Mouse (Mus musculus): ENCODE data around the gene Spata31d1b. TPM values are rescaled to one million over a fixed set of nuclear protein-coding genes. Genes with fewer than 3 reads are reported as not detected.
"Not testable (repeated sequence)": the region's sequence is repeated elsewhere in the genome, so short reads cannot be mapped to it uniquely, and the experiment has no call there.

Gene Spata31d1b
- 0.04 TPM in 1 of 2 replicates, not detected in the other for polyA plus RNA-seq (2016; fragmentation: Nextera tagmentation; extraction: Ambion mirVana)

DNA sequence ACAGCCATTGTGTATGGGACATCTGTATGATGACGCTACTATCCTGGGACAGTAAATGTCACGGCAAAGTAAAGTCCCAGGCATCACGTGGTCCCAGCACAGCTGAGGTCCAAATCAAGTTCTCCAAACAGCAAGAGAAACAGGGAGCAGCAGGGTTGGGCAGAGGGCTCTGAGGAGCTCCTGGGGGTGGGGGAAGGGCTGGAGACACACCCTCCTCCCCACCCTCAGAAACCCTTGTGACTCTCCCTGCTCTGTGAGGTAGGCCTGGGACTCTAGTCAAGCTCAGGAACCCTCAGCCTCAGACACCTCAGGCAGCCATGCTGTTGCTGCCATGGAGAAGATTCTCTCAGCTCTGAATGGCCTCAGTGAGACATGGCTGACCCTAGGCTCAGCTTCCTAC lies at the start of gene Spata31d1b:
Spata31d1b (plus strand) TSS at position 301 of the 400 bp plus-strand sequence.
- H3K4me1 ChIP-seq (replicated peaks) = peaks cover 23% of the 10 kb centered on the region
- not testable (repeated sequence) for H3K27ac ChIP-seq; H3K36me3 ChIP-seq; DNase-seq (ENCODE audit: low spot score); H3K4me3 ChIP-seq; H3K9me3 ChIP-seq
- 73% methylated on average over 3 of the region's 3 CpGs for WGBS
- H3K27me3 ChIP-seq (ENCODE audit: insufficient read depth, poor library complexity, severe bottlenecking) = peaks cover 12% of the 10 kb centered on the region

DNA sequence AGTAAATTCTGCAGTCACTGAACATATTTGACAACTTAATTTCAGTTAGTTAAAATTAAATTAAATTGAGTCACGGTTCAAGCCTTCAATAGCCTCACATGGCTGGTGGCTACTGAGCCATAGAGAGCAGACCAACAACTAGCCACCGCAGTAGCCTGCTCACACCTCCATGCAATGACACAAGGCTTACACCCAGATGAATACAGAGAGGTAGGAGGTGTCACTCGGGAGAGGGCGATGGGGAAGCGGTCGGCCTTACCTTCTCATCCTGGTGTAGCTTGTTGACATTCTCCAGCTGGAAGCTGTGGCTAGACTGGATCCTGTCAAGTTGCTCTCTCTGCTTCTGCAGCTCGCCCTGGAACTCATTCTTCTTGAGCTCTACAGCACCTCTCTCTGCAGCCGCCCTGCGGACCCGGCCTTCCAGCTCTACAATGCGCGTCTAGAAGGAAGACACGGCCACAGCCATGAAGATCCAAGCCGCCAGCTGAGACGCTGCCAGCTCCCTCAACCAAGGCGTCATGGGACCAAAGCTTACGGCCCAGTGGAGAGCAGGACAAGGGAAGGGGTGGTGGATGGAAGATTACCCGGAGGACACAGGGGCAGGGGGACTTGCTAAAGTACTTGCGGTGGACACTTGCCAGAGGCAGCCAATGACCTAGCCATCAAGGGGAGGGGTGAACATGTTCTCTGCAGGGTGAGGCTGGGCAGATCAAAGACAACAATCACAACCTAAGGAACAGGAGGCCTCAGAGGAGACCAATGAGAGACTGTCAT lies 48.0 kb upstream of the Spata31d1b start:
- Histone ChIP-seq H3K27ac (no peak overlapping the region), H3K4me3 (no peak overlapping the region), H3K27me3 (ENCODE audit: insufficient read depth, poor library complexity, severe bottlenecking) (no peaks in the 10 kb centered on the region), H3K36me3 (peaks cover 96% of the 10 kb centered on the region), H3K9me3 (peaks cover under 1% of the 10 kb centered on the region; the same call in 1 of the 2 replicates), H3K4me1 (replicated peaks) (peaks cover 7% of the 10 kb centered on the region)
- no peak for DNase-seq (ENCODE audit: low spot score)
- WGBS = 94% methylated on average over 19 of the region's 19 CpGs

DNA sequence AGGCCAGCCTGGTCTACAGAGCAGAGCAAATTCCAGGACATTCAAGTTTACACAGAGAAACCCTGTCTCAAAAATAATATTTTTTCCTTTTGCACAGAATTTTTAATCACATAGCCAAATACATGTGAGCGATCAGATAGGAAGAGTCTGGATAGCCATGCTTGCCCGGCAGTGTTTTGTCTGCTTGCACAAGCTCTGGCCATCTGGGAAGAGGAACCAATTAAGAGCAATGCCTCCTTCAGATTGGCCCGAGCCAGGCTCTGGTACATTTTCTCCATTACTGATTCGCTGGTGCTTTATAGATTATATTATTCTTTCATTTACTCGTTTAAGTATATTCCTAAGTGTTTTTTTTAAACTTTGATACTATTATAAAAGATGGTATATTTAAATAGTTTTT lies 44.3 kb upstream of the Spata31d1b start:
- H3K27ac ChIP-seq = no peak overlapping the region
- peaks cover 86% of the 10 kb centered on the region for H3K36me3 ChIP-seq
- WGBS = 95% methylated on average over 5 of the region's 5 CpGs
- no peak for DNase-seq (ENCODE audit: low spot score)
- H3K27me3 ChIP-seq (ENCODE audit: insufficient read depth, poor library complexity, severe bottlenecking) = no peaks in the 10 kb centered on the region
- peaks cover 35% of the 10 kb centered on the region for H3K4me1 ChIP-seq (replicated peaks)
- no peaks in the 10 kb centered on the region for H3K9me3 ChIP-seq
- H3K4me3 ChIP-seq = no peak overlapping the region

DNA sequence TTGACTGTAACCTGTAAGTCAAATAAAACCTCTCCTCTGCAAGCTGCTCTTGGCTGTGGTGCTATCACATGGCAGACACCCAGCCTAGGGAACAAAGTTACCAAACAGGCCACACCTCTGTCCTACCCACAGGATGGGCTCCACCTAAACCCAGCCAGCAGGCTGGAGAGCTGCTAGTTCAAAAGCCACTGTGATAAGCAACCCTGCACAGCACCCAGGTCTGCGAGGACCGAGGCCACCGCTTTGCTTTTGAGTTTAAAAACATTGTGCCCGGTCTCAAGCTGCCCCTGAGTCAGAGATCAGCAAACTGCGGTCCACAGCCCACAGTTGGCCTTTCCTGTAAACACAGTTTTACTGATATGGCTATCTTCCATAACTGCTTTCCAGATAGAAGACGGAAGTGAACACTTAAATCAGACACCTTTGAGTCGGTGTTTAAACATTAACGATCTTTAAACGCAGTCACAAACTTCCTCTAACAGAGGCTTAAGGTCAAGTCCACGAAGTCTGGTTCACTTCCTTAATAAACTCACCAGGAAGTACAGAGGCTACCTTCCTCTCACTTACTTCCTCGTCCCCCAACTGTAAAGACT lies 43.5 kb upstream of the Spata31d1b start:
- Histone ChIP-seq H3K27ac (peak overlapping the region; percentile 20; the same call in 1 of the 2 replicates), H3K36me3 (peaks cover 78% of the 10 kb centered on the region)
- WGBS = 88% methylated on average over 11 of the region's 11 CpGs

DNA sequence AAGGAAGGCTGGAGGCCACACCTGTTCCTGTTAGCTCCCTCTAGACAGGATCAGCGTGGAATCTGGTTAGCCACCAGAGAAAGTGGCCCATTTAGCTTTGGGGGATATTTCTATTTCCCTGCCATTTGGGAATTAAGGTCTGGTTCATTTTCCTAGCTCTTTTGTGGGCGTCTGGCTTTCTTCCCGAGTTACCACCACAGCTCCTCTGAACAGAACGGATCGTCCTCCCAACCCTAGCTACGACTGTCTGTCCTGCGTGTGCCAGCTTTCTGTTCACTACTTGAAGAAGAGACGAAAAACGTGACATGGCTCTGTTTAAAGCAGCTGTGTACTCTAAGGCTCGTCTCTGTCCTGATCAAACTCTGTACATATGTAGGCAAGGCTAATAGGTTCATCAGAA lies 42.1 kb upstream of the Spata31d1b start:
- H3K27me3 ChIP-seq (ENCODE audit: insufficient read depth, poor library complexity, severe bottlenecking) = no peaks in the 10 kb centered on the region
- peaks cover 65% of the 10 kb centered on the region for H3K36me3 ChIP-seq
- H3K9me3 ChIP-seq = no peaks in the 10 kb centered on the region
- H3K4me3 ChIP-seq = no peak overlapping the region
- no peak for DNase-seq (ENCODE audit: low spot score)
- WGBS = 94% methylated on average over 10 of the region's 10 CpGs
- peaks cover 49% of the 10 kb centered on the region for H3K4me1 ChIP-seq (replicated peaks)
- H3K27ac ChIP-seq = no peak overlapping the region

More for the DNA sequence above, 43.5 kb upstream of the Spata31d1b start:
- peaks cover 42% of the 10 kb centered on the region for H3K4me1 ChIP-seq (replicated peaks)
- no peaks in the 10 kb centered on the region for H3K27me3 ChIP-seq (ENCODE audit: insufficient read depth, poor library complexity, severe bottlenecking)
- no peak for DNase-seq (ENCODE audit: low spot score)
- H3K4me3 ChIP-seq = no peak overlapping the region
- no peaks in the 10 kb centered on the region for H3K9me3 ChIP-seq

DNA sequence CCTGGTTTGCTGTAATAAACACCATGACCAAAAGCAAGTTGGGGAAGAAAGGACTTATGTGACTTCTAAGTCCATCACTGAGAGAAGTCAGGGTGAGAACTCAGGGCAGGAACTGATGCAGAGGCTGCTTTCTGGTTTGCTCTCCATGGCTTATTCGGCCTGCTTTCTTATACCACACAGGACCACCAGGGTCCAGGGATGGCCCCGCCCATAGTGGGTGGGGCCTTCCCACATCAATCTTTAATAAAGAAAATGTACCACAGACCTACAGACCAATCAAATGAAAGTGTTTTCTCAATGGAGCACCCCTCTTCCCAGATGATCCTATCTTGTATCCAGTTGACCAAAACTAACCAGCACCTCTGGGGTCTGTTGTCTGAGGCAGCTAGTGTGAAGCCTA lies 40.6 kb upstream of the Spata31d1b start:
- Histone ChIP-seq H3K27ac (peak overlapping the region; percentile 29; the same call in 1 of the 2 replicates), H3K27me3 (ENCODE audit: insufficient read depth, poor library complexity, severe bottlenecking) (no peaks in the 10 kb centered on the region), H3K9me3 (no peaks in the 10 kb centered on the region), H3K36me3 (peaks cover 49% of the 10 kb centered on the region), H3K4me3 (no peak overlapping the region), H3K4me1 (replicated peaks) (peaks cover 55% of the 10 kb centered on the region)
- DNase-seq (ENCODE audit: low spot score) = no peak
- WGBS = 63% methylated on average over 2 of the region's 2 CpGs

DNA sequence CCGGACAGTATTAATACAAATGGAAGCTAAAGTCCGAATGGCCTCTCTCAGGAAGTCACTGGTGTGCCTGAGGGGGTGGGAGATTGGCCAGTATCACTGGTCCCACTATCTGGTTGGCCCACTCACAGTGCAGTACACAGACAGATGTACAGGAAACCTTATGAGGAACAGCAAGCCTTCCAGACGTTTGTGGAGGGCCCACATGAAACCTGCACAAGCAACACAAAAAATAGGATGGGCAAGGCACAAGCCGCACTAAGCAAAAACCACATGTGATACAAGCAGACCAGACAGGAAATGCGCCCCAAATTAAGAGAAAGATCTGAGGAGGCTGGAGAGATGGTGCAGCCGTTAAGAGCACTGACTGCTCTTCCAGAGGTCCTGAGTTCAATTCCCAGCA lies 39.8 kb upstream of the Spata31d1b start:
- 78% methylated on average over 6 of the region's 6 CpGs for WGBS
- no peaks in the 10 kb centered on the region for H3K27me3 ChIP-seq (ENCODE audit: insufficient read depth, poor library complexity, severe bottlenecking)
- DNase-seq (ENCODE audit: low spot score) = no peak
- H3K9me3 ChIP-seq = no peaks in the 10 kb centered on the region
- peaks cover 42% of the 10 kb centered on the region for H3K36me3 ChIP-seq
- peak overlapping the region; percentile 60 for H3K27ac ChIP-seq
- H3K4me3 ChIP-seq = 0 out of 2 replicates have a peak overlapping the region, but pooled peaks have one; percentile 13
- H3K4me1 ChIP-seq (replicated peaks) = peaks cover 55% of the 10 kb centered on the region

DNA sequence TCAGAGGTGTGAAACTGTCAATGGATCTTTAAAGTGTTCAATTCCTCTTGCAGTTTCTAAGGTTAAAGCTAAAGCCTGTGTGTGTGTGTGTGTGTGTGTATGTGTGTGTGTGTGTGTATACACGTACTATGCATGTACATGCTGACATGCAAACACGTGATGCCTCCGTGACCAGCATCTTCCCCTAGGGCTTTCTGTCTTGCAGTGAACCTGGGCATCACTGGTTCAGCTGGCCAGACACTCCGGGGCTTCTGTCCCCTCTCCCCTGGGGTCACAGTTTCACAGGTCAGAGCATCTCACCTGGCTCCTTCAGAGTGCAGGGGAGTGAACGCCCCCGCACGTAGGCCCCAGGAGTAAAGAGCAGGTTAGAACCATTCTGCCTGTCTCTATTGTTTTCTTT lies 38.5 kb upstream of the Spata31d1b start:
- H3K27me3 ChIP-seq (ENCODE audit: insufficient read depth, poor library complexity, severe bottlenecking) = no peaks in the 10 kb centered on the region
- WGBS = 28% methylated on average over 7 of the region's 7 CpGs
- H3K27ac ChIP-seq = peak overlapping the region; percentile 99
- DNase-seq (ENCODE audit: low spot score) = no peak
- H3K9me3 ChIP-seq = no peaks in the 10 kb centered on the region
- peak overlapping the region; percentile 72 for H3K4me3 ChIP-seq
- peaks cover 52% of the 10 kb centered on the region for H3K4me1 ChIP-seq (replicated peaks)
- H3K36me3 ChIP-seq = peaks cover 30% of the 10 kb centered on the region

DNA sequence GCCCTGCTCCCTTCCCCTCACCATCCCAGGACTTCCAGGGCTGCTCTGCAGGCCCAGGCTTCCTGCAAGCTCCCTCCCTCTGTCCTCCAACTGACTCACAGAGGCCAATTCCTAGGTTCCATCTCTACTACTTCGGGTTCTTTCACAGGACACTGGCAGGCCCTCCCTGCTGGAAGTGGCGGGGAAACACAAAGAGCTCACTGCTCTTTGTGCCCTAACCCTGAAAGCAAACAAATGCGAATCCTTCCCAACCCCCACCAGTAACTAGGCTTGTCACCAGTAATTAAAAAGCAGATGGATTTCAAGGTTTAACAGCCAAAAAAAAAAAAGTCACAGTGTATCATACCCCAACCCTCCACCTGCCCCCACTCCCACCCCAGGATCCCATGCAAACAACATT lies 37.9 kb upstream of the Spata31d1b start:
- Histone ChIP-seq H3K27me3 (ENCODE audit: insufficient read depth, poor library complexity, severe bottlenecking) (no peaks in the 10 kb centered on the region), H3K9me3 (no peaks in the 10 kb centered on the region), H3K4me3 (peak overlapping the region; percentile 72), H3K36me3 (peaks cover 26% of the 10 kb centered on the region), H3K27ac (peak overlapping the region; percentile 99), H3K4me1 (replicated peaks) (peaks cover 57% of the 10 kb centered on the region)
- DNase-seq (ENCODE audit: low spot score) = peak; percentile 67
- WGBS = 1% methylated on average over 3 of the region's 3 CpGs

DNA sequence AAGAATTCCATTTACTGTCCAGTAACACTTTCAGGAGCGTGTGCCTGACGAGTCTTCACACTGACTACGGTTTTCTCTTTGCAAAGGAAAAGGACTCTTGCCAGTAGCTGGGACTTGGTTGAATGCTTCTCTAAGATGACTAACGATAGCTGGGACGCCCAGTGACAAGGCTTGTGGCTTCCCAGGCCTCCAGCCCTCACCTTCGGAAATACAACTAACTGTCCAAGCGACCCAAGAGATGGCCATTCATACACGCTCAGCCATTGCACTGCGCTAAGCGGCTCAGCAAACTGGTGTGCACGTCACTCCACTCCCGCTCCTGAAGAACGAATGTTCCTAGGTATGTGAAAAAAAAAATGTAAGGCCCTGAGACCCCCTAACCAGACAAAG lies 37.3 kb upstream of the Spata31d1b start:
- Histone ChIP-seq H3K27me3 (ENCODE audit: insufficient read depth, poor library complexity, severe bottlenecking) (no peaks in the 10 kb centered on the region), H3K4me3 (peak overlapping the region; percentile 72), H3K27ac (peak overlapping the region; percentile 99), H3K9me3 (no peaks in the 10 kb centered on the region), H3K4me1 (replicated peaks) (peaks cover 55% of the 10 kb centered on the region), H3K36me3 (peaks cover 20% of the 10 kb centered on the region)
- under 1% methylated on average over 13 of the region's 13 CpGs for WGBS
- DNase-seq (ENCODE audit: low spot score) = peak; percentile 71

DNA sequence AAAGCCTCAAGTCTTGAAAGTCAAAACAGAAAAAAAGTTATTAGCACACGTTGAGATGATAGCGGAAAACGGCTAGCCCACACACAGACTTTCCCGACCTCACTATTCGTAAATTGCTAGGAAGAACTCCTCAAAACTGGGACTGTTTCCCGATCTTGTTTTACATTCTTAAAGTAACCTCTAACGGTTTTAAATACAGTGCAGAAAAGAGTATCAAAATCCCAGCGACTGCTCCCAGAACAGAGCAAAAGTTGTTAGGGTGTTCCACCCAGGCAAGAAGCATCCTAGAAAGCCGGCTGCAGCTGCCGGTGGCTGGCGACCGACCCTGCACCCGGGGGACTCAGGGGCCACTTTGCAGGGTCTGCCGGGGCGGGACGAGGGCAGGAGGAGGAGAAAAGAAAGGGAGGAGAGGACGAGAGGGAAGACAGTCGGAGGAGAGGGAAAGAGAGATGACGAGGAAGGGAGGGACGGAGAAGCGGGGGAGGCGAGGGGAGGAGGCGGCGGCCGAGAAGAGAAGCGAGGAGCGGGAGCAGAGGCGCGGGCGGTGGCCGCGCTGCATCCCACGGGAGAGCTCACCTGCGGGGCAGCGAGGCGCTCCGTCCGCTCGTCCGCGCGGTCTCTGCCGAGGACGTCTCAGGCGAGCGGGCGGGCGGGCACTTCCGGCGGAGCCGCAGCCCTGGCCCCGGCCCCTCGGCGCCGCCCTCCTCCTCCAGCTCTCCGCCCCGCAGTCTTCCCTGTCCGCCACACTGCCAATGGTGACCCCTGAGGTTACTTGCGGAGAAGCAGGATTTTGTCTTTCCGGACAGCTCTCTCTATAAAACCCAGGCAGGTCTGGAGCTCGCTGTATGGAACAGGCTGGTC lies 36.7 kb upstream of the Spata31d1b start, which contains the start of gene Golm1:
Golm1 (minus strand) TSS at position 661 of the 861 bp plus-strand sequence.
- Histone ChIP-seq H3K9me3 (no peaks in the 10 kb centered on the region), H3K4me1 (replicated peaks) (peaks cover 50% of the 10 kb centered on the region), H3K27ac (peak within 1 kb of the TSS; percentile 99), H3K36me3 (peaks cover 14% of the 10 kb centered on the region; the same call in 1 of the 2 replicates), H3K27me3 (ENCODE audit: insufficient read depth, poor library complexity, severe bottlenecking) (no peaks in the 10 kb centered on the region), H3K4me3 (peak within 1 kb of the TSS; percentile 72)
- under 1% methylated on average over 61 of the region's 61 CpGs for WGBS
- peak; percentile 83 for DNase-seq (ENCODE audit: low spot score)
